Mouse (Mus musculus) frontal cortex, adult 2 months (tissue): ENCODE data around the gene Oosp2. TPM values are rescaled to one million over a fixed set of nuclear protein-coding genes. Genes with fewer than 3 reads are reported as not detected.

Source experiments
- DNase-seq, 2 experiments: peaks; one replicate each; pipeline ENCODE4 v3.0.0; 2022; ENCODE audit warnings: low spot score in 1 of 2; ENCODE audit errors: extremely low spot score in 1 of 2
- polyA plus RNA-seq: library from polyadenylated mRNA; depleted of rRNA; stranded (reverse); fragments of >200 nt; gene quantifications from 2 replicates; pipeline ENCODE4 v1.2.3, GENCODE M21; 2012; rRNA removed

Gene Oosp2
- polyA plus RNA-seq: not detected in 2 replicates

DNA sequence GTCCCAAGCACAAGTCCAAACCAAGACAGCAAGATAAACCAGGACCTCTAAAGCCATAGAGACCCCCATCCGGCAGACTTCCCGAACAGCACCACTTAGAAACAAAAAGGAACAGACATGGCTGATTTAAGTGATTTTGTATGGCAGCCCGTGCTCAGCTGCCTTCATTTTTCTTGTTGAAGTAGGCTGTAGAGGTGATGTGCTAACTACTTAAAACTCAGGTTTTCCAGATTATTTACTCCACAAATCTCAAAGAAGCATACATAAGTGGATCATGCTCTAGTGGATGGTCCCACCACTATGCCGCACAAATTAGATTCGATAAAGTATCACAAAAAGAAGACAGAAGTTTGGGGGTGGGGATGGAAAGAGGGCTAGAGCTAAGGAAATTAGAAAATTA, at the start of gene Oosp2:
Oosp2 (minus strand) TSS at position 101 of the 400 bp plus-strand sequence.
- DNase-seq: no peak

GRCm38 (mm10) chr19:11698342-11698741, 38.0 kb upstream of the Oosp2 start:
- DNase-seq: no peak

- no peak for DNase-seq
Measured at GRCm38 (mm10) chr19:11696755-11697154, 36.4 kb upstream of the Oosp2 start, which contains the start of gene Oosp3. Gene Oosp3, plus strand, starts transcription at chr19:11697055.

- no peak for DNase-seq
Measured at GRCm38 (mm10) chr19:11691454-11691853, 31.1 kb upstream of the Oosp2 start.

DNA sequence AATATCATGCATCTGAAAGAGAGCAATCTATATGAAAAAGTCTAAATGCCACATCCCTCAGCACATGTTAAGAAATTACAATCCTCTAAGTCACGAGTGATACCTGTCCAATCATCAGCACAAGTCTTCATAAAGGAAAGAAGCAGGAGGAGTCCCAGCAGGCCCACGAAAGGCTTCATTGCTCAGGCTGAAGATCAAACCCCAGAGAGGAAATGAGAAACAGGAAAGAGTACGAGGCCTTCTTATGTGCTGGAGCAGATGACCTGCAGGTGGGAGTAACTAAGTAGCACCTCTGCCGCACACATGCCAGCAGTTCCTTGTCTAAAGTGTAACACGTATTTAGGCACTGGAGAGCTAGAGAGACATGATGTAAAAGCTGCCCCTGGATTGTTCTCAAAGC, 30.5 kb upstream of the Oosp2 start, which contains the start of gene Oosp1:
Oosp1 (minus strand) TSS at position 312 of the 400 bp plus-strand sequence.
- DNase-seq: no peak

- DNase-seq: no peak
Measured at GRCm38 (mm10) chr19:11661562-11661961, 1.2 kb upstream of the Oosp2 start.

- DNase-seq: no peak
Measured at GRCm38 (mm10) chr19:11659142-11659541, 1.2 kb downstream of the Oosp2 start.

- DNase-seq: no peak
Measured at GRCm38 (mm10) chr19:11649564-11649963, 10.8 kb downstream of the Oosp2 start.

GRCm38 (mm10) chr19:11646166-11646565, 14.2 kb downstream of the Oosp2 start:
- no peak for DNase-seq

- DNase-seq: no peak
Measured at GRCm38 (mm10) chr19:11640732-11641131, 19.6 kb downstream of the Oosp2 start, which contains the start of gene Ms4a3. Gene Ms4a3, minus strand, starts transcription at chr19:11640851.

- no peak for DNase-seq
Measured at GRCm38 (mm10) chr19:11639038-11639437, 21.3 kb downstream of the Oosp2 start.

GRCm38 (mm10) chr19:11635572-11635971, 24.8 kb downstream of the Oosp2 start:
- no peak for DNase-seq

DNA sequence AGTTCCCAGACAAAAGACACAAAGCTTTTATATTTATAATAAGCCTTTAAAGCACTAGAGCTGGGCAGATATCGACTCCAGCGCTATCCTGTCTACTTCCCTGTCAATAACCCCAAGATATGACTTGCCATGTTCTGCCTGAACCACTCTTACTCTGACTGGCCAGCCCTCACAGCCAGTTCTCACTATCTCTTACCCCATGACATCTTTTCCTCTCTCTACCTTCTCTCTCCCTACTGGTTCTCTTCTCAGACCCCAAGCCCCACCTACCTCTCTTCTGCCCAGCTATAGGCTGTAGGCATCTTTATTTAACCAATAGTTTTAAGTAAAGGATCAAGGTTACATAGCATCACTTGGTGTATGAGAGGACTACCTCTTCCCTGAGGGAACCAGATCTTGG, 26.0 kb downstream of the Oosp2 start:
- no peak for DNase-seq

DNA sequence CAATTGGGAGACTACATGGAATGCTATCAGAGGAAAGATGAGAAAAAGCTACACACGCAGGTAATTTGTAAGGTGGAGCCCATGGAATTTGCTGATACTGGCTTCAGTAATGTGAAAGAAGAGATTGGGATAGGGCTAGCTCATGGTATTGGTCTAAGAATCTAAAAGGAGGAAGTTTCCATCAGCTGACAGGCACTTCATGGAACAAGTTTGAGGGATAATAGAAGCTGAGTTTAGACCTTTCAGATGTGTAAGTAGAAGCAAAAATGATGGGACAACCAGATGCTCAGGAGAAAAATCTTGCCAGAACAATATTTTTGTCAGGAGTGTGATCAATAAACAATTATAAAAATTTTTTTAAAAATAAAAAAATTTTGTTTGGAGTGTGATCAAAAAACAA, 26.6 kb downstream of the Oosp2 start:
- no peak for DNase-seq

DNA sequence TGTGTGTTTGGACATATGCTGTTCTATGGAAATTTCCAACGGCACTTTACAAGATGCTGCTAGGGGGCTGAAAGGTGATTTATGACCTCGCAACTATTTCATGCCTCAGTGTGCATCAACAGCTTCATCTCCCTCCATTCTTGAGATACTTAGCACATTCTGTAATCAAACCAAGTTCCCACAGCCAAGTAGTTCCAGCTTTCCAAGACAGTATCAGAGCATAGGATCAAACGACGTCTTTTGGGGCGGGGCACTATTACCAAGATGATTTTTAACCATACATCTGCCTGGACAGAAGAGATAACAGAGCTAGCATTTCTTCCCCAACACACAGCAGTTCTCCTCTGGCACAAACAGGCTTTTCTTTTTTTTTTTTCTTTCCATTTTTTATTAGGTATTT, 35.1 kb downstream of the Oosp2 start:
- no peak for DNase-seq

GRCm38 (mm10) chr19:11624800-11625199, 35.6 kb downstream of the Oosp2 start:
- no peak for DNase-seq

GRCm38 (mm10) chr19:11623551-11623950, 36.8 kb downstream of the Oosp2 start, which contains the start of gene Ms4a2:
Gene Ms4a2, minus strand, starts transcription at chr19:11623719.
- no peak for DNase-seq

GRCm38 (mm10) chr19:11617983-11618382, 42.4 kb downstream of the Oosp2 start:
- no peak for DNase-seq

GRCm38 (mm10) chr19:11614805-11615204, 45.6 kb downstream of the Oosp2 start:
- DNase-seq: no peak

DNA sequence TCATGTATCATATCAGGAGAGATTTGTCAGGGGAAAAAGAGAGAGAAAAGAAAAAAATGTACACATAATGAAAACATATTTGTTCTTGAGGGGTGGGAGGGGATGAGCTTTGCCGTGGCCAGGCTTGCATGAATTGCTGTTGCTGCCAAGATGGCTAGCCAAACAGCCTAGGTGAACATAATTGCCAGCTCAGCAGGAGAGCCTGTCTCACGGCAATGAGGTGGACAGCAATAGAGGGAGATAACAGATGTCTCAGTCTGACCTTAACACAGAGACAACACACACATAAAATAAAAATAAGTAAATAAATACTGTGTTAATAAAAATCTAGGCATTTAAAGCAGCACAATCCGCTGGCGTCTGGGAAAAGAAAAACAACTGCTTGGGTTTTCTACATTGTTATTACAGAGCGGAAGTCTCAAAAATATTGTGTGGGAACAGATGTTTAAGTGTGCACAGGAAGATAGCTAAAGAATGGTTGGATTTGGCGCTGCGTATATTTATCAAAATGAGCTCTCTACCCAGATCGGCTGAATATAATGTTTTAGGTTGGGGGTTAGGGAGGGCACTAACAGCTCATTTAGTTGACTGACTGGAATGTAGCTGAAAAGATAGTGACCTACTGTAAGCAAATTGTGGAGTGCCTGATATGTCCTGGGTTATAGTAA, 46.4 kb downstream of the Oosp2 start:
- no peak for DNase-seq

GRCm38 (mm10) chr19:11613084-11613483, 47.3 kb downstream of the Oosp2 start:
- no peak for DNase-seq

DNA sequence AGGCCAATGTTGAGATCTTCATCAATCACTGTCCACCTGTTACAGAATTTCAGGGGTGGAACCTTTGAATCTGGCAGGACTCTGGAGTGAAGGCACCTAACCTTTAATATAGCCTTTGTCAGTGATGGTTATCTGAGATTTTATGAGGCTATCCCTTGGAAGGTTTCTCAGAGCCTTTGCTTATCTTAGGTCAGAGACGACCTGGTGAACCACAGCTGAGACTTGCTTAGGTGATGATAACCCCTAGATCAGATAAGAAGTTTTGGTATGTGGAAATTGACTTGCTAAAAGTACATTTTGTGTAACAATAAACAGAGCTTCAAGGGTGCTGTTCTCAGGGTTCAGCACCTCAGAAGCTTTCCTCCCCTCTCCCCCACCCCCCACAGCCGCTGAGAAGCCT, 48.1 kb downstream of the Oosp2 start:
- no peak for DNase-seq
